Mouse (Mus musculus) ES-E14 (cell line): Measurements from ENCODE around the gene Svop. TPM values are rescaled to one million over a fixed set of nuclear protein-coding genes. Genes with fewer than 3 reads are reported as not detected.

Experiments used
- DNase-seq: peaks from one replicate; pipeline ENCODE4 v3.0.0-alpha.2; 2013; ENCODE audit warnings: low read depth, low spot score
- H3K27ac ChIP-seq: 2 replicates; pipeline ENCODE4 v1.5.1; 2012; ENCODE audit warnings: low read depth, mild to moderate bottlenecking, low read length, moderate library complexity, mixed read lengths; ENCODE audit not compliant: poor library complexity, insufficient read depth, severe bottlenecking
- H3K36me3 ChIP-seq: 2 replicates; pipeline ENCODE4 v1.6.1; 2012; ENCODE audit warnings: mild to moderate bottlenecking, low read length, moderate library complexity, mixed read lengths; ENCODE audit not compliant: control insufficient read depth, poor library complexity, insufficient read depth, severe bottlenecking
- H3K4me1 ChIP-seq, 2 experiments: fragments of 150-350 bp in 1 of 2; sonication (generic) in 1 of 2; 2 replicates each; pipeline ENCODE4 v1.6.1; 2012; ENCODE audit warnings: low read length in 2 of 2, mild to moderate bottlenecking in 1 of 2, mixed read lengths in 1 of 2; ENCODE audit not compliant: control insufficient read depth in 2 of 2, insufficient read depth in 2 of 2, poor library complexity in 1 of 2
- H3K4me3 ChIP-seq, 2 experiments: fragments of 150-350 bp in 1 of 2; sonication (generic) in 1 of 2; 2 replicates each; pipeline ENCODE4 v1.5.1; 2012; ENCODE audit warnings: low read length in 2 of 2, low read depth in 1 of 2, mild to moderate bottlenecking in 1 of 2, mixed read lengths in 1 of 2; ENCODE audit not compliant: insufficient read depth in 1 of 2, poor library complexity in 1 of 2, severe bottlenecking in 1 of 2
- H3K9ac ChIP-seq: 2 replicates; pipeline ENCODE4 v1.6.1; 2012; ENCODE audit warnings: low read depth, mild to moderate bottlenecking, low read length, mixed read lengths; ENCODE audit not compliant: poor library complexity, insufficient read depth, severe bottlenecking
- H3K9me3 ChIP-seq: fragments of 150-350 bp; sonication (generic); 2 replicates; pipeline ENCODE4 v1.6.1; 2012; ENCODE audit warnings: low read depth, mild to moderate bottlenecking, low read length; ENCODE audit not compliant: control insufficient read depth, insufficient read depth
- CHD2 ChIP-seq: IDR thresholded peaks from 2 replicates; pipeline ENCODE4 v1.6.1; 2014; ENCODE audit warnings: mild to moderate bottlenecking, low read depth, low read length, inconsistent platforms
- HCFC1 ChIP-seq: IDR thresholded peaks from 2 replicates; pipeline ENCODE4 v1.6.1; 2012; ENCODE audit warnings: low read length, inconsistent platforms, borderline replicate concordance; ENCODE audit not compliant: insufficient read depth
- MAFK ChIP-seq: IDR thresholded peaks from 2 replicates; pipeline ENCODE4 v1.6.1; 2014; ENCODE audit warnings: mild to moderate bottlenecking, low read depth, low read length, inconsistent platforms; ENCODE audit not compliant: insufficient read depth
- ZC3H11A ChIP-seq: IDR thresholded peaks from 2 replicates; pipeline ENCODE4 v1.6.1; 2012; ENCODE audit warnings: low read depth, mild to moderate bottlenecking, inconsistent platforms, low read length, borderline replicate concordance
- ZNF384 ChIP-seq: IDR thresholded peaks from 2 replicates; pipeline ENCODE4 v1.6.1; 2012; ENCODE audit warnings: low read depth, low read length, inconsistent platforms
- in situ Hi-C, 2 experiments: fragments of 600-800 bp; cut with MboI; formaldehyde crosslinking; loops; one replicate each; pipeline ENCODE4 v1.15.1; 2025; ENCODE audit warnings: low sequenced_read_pairs in 2 of 2, inconsistent platforms in 1 of 2; ENCODE audit not compliant: unreplicated experiment in 2 of 2
- total RNA-seq: library from RNA; depleted of rRNA; stranded (reverse); fragments of 300-350 nt; gene quantifications from 2 replicates; pipeline ENCODE4 v1.2.3, GENCODE M21; 2012

Gene Svop
- total RNA-seq, 1 experiment: 4.9 TPM

DNA sequence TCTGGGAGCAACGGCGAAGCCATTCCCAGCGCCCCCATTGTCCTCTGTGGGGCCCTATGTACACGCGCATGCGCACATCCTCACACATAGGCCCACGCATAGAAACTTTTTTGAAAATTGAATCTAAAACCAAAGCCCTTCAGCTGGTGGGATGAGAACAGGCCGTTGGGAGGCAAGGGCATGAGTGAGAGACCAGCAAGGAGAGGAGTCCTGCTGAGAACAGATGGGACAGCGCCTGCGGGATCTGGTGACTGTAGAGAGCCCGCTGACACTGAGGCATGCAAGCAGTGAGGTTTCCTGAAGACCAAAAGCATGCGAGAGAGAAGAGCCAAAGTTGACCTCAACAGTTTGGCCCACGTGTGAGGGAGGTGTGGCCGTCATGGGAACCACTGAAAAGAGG, 5.9 kb downstream of the Svop start:
- in situ Hi-C loops: no loop called here
- no peaks in the 10 kb centered on the region for H3K9me3 ChIP-seq
- no peaks in the 10 kb centered on the region for H3K4me1 ChIP-seq
- no peak for DNase-seq
- H3K4me3 ChIP-seq: no peak overlapping the region
- no peaks in the 10 kb centered on the region for H3K36me3 ChIP-seq
- H3K27ac ChIP-seq: no peak overlapping the region
- no peak overlapping the region for H3K9ac ChIP-seq
- TF ChIP-seq CHD2: no peak
- TF ChIP-seq MAFK: no peak
- TF ChIP-seq ZNF384: no peak
- no peak for TF ChIP-seq HCFC1
- TF ChIP-seq ZC3H11A: no peak

GRCm38 (mm10) chr5:114077009-114077408, 14.4 kb downstream of the Svop start:
- Histone ChIP-seq H3K27ac (no peak overlapping the region), H3K9me3 (no peaks in the 10 kb centered on the region), H3K4me3 (no peak overlapping the region), H3K4me1 (no peaks in the 10 kb centered on the region), H3K9ac (no peak overlapping the region), H3K36me3 (no peaks in the 10 kb centered on the region)
- DNase-seq: no peak
- in situ Hi-C loops: no loop called here
- TF ChIP-seq HCFC1: no peak
- TF ChIP-seq ZNF384: no peak
- TF ChIP-seq MAFK: no peak
- TF ChIP-seq ZC3H11A: no peak
- no peak for TF ChIP-seq CHD2

DNA sequence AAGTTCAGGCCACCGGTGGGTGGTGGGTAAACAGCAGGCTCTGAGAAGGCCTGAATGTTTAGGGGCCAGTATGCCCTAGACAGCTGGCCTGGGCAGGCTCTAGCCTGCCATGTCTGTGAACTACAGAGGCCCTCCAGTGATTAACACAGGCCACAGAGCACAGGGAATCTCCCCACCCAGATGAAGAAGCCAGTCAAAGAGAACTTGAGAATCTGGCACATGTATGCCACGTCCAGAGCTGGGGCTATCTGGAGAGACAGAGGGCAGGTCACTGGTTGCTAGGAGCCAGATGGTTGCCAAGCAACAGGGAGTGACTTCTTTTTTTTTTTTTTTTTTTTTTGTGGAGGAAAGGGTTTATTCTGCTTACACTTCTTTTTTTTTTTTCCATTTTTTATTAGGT, 19.1 kb downstream of the Svop start:
- H3K27ac ChIP-seq: no peak overlapping the region

GRCm38 (mm10) chr5:114070858-114071257, 20.5 kb downstream of the Svop start:
- in situ Hi-C loops: no loop called here
- H3K9me3 ChIP-seq: no peaks in the 10 kb centered on the region
- no peaks in the 10 kb centered on the region for H3K4me1 ChIP-seq
- H3K27ac ChIP-seq: no peak overlapping the region
- no peaks in the 10 kb centered on the region for H3K36me3 ChIP-seq
- H3K4me3 ChIP-seq: no peak overlapping the region
- H3K9ac ChIP-seq: no peak overlapping the region
- TF ChIP-seq ZC3H11A: 0 out of 2 replicates have a peak, but pooled peaks have one; percentile 1
- no peak for TF ChIP-seq HCFC1
- TF ChIP-seq ZNF384: no peak
- no peak for DNase-seq

More for the DNA sequence above, 19.1 kb downstream of the Svop start:
- no peak for DNase-seq
- Histone ChIP-seq H3K36me3 (no peaks in the 10 kb centered on the region), H3K4me3 (no peak overlapping the region), H3K4me1 (no peaks in the 10 kb centered on the region), H3K9ac (no peak overlapping the region), H3K9me3 (no peaks in the 10 kb centered on the region)
- in situ Hi-C loops: no loop called here
- TF ChIP-seq CHD2: no peak
- no peak for TF ChIP-seq ZNF384
- TF ChIP-seq MAFK: no peak
- TF ChIP-seq HCFC1: no peak
- TF ChIP-seq ZC3H11A: no peak

DNA sequence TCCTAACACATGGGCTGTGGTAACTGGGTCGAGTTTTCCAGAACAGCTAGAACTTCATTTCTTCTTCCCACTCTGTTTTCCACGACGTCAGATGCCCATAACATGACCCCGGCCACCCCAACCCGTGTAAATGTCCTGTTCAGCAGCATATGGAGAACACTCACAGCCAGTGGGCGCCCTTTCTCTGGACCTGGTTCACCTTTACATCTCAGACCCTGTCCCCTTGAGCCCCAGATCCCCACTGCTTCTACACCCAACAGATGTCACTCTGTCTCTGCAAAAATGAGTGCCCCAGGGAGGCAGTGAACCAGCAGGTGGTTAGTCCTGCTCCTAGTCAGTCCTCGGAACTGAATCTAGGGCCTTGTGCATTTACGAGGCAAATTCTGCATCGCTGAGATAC, 23.4 kb downstream of the Svop start:
- Histone ChIP-seq H3K9ac (no peak overlapping the region), H3K27ac (no peak overlapping the region), H3K36me3 (no peaks in the 10 kb centered on the region), H3K4me1 (no peaks in the 10 kb centered on the region), H3K9me3 (no peaks in the 10 kb centered on the region), H3K4me3 (no peak overlapping the region)
- no peak for DNase-seq
- in situ Hi-C loops: no loop called here
- TF ChIP-seq ZNF384 (no peak), MAFK (no peak), CHD2 (no peak), ZC3H11A (no peak), HCFC1 (no peak)
